Mouse (Mus musculus): ENCODE data around the gene Anks1b. TPM values are rescaled to one million over a fixed set of nuclear protein-coding genes. Genes with fewer than 3 reads are reported as not detected.

Gene Anks1b
- polyA plus RNA-seq, 1 experiment from 2014 or later, result 0.84 TPM

DNA sequence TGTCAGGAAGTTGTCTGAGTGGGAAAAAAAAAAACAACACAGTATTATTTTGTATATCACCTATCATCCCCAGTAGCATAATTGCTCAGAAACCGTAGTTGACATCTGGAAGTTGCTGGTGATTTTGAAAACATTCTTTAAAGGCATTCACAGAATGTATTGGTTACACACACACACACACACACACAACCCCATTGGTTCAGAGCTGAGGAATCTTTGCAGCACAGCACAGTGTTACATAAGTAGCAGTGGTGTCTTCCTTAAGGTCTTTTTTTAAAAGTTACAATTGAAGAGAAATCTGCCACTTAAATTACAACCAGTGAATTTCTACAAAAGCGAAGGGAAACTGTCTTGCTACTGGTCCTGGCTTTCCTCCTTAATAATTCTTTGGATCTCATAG is 969.1 kb downstream of the Anks1b start:
- no peak overlapping the region for H3K27ac ChIP-seq (ENCODE audit: low read depth, low read length)
- WGBS (ENCODE audit: insufficient replicate concordance), result 75% methylated on average over 2 of the region's 2 CpGs
- no peaks in the 10 kb centered on the region for H3K36me3 ChIP-seq (ENCODE audit: control insufficient read depth, insufficient read depth, low read length)
- no peaks in the 10 kb centered on the region for H3K9me3 ChIP-seq (replicated peaks; ENCODE audit: control insufficient read depth, low read length)
- no peaks in the 10 kb centered on the region for H3K27me3 ChIP-seq (ENCODE audit: control insufficient read depth, insufficient read depth, low read length)
- no peak overlapping the region for H3K9ac ChIP-seq (ENCODE audit: low read depth, low read length)
- no peak for ATAC-seq (replicated peaks; ENCODE audit: insufficient number of reproducible peaks, low FRiP score, low TSS enrichment)
- H3K4me1 ChIP-seq (ENCODE audit: control insufficient read depth, insufficient read depth, low read length), result no peaks in the 10 kb centered on the region
- H3K4me3 ChIP-seq (ENCODE audit: low read depth, low read length), result no peak overlapping the region
- H3K4me2 ChIP-seq, result no peak overlapping the region

DNA sequence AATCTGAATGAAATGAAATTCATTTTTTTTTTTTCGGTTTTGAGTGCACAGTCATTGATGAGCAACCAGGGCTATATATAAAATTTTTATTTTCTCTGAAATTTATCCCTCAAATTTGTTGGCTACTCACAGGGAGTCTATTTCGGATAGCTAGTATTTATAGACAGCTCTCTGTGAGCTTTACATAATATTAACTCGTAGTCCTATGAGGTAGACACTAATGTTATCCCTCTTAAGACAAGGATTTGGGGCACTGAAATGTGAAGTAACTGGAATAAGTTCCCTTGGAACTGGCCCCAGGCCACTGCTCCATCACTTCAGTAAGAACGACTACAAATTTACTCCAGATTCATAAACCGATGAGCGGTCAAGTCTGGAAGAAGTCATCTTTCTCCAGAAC is 977.8 kb downstream of the Anks1b start:
- no peaks in the 10 kb centered on the region for H3K9me3 ChIP-seq (replicated peaks; ENCODE audit: control insufficient read depth, low read length)
- H3K36me3 ChIP-seq (ENCODE audit: control insufficient read depth, insufficient read depth, low read length), result no peaks in the 10 kb centered on the region
- 84% methylated on average over 6 of the region's 6 CpGs for WGBS (ENCODE audit: insufficient replicate concordance)
- no peak overlapping the region for H3K9ac ChIP-seq (ENCODE audit: low read depth, low read length)
- no peaks in the 10 kb centered on the region for H3K27me3 ChIP-seq (ENCODE audit: control insufficient read depth, insufficient read depth, low read length)
- no peak for ATAC-seq (replicated peaks; ENCODE audit: insufficient number of reproducible peaks, low FRiP score, low TSS enrichment)
- H3K4me3 ChIP-seq (ENCODE audit: low read depth, low read length), result no peak overlapping the region
- H3K4me2 ChIP-seq, result no peak overlapping the region
- H3K4me1 ChIP-seq (ENCODE audit: control insufficient read depth, insufficient read depth, low read length), result no peaks in the 10 kb centered on the region
- H3K27ac ChIP-seq (ENCODE audit: low read depth, low read length), result no peak overlapping the region

- H3K27me3 ChIP-seq (ENCODE audit: control insufficient read depth, insufficient read depth, low read length), result no peaks in the 10 kb centered on the region
- H3K4me1 ChIP-seq (ENCODE audit: control insufficient read depth, insufficient read depth, low read length), result no peaks in the 10 kb centered on the region
- no peak overlapping the region for H3K9ac ChIP-seq (ENCODE audit: low read depth, low read length)
- H3K4me3 ChIP-seq (ENCODE audit: low read depth, low read length), result no peak overlapping the region
- whole genome bisulfite sequencing (ENCODE audit: insufficient replicate concordance), result 77% methylated on average over 11 of the region's 11 CpGs
- H3K36me3 ChIP-seq (ENCODE audit: control insufficient read depth, insufficient read depth, low read length), result no peaks in the 10 kb centered on the region
- H3K27ac ChIP-seq (ENCODE audit: low read depth, low read length), result no peak overlapping the region
- H3K4me2 ChIP-seq, result no peak overlapping the region
- no peak for ATAC-seq (replicated peaks; ENCODE audit: insufficient number of reproducible peaks, low FRiP score, low TSS enrichment)
- H3K9me3 ChIP-seq (replicated peaks; ENCODE audit: control insufficient read depth, low read length), result no peaks in the 10 kb centered on the region
Observed at GRCm38 (mm10) chr10:90851999-90852398, 978.7 kb downstream of the Anks1b start.

GRCm38 (mm10) chr10:90852432-90852831 is 979.1 kb downstream of the Anks1b start:
- no peak overlapping the region for H3K4me3 ChIP-seq (ENCODE audit: low read depth, low read length)
- no peaks in the 10 kb centered on the region for H3K36me3 ChIP-seq (ENCODE audit: control insufficient read depth, insufficient read depth, low read length)
- no peaks in the 10 kb centered on the region for H3K4me1 ChIP-seq (ENCODE audit: control insufficient read depth, insufficient read depth, low read length)
- H3K9me3 ChIP-seq (replicated peaks; ENCODE audit: control insufficient read depth, low read length), result no peaks in the 10 kb centered on the region
- no peak overlapping the region for H3K9ac ChIP-seq (ENCODE audit: low read depth, low read length)
- 76% methylated on average over 7 of the region's 7 CpGs for WGBS (ENCODE audit: insufficient replicate concordance)
- H3K27ac ChIP-seq (ENCODE audit: low read depth, low read length), result no peak overlapping the region
- no peak overlapping the region for H3K4me2 ChIP-seq
- H3K27me3 ChIP-seq (ENCODE audit: control insufficient read depth, insufficient read depth, low read length), result no peaks in the 10 kb centered on the region
- ATAC-seq (replicated peaks; ENCODE audit: insufficient number of reproducible peaks, low FRiP score, low TSS enrichment), result no peak

- Histone ChIP-seq H3K9ac (ENCODE audit: low read depth, low read length) (no peak overlapping the region), H3K27me3 (ENCODE audit: control insufficient read depth, insufficient read depth, low read length) (no peaks in the 10 kb centered on the region), H3K4me3 (ENCODE audit: low read depth, low read length) (no peak overlapping the region), H3K9me3 (replicated peaks; ENCODE audit: control insufficient read depth, low read length) (no peaks in the 10 kb centered on the region), H3K4me1 (ENCODE audit: control insufficient read depth, insufficient read depth, low read length) (no peaks in the 10 kb centered on the region), H3K27ac (ENCODE audit: low read depth, low read length) (no peak overlapping the region), H3K4me2 (no peak overlapping the region), H3K36me3 (ENCODE audit: control insufficient read depth, insufficient read depth, low read length) (no peaks in the 10 kb centered on the region)
- 37% methylated on average over 4 of the region's 4 CpGs for WGBS (ENCODE audit: insufficient replicate concordance)
- ATAC-seq (replicated peaks; ENCODE audit: insufficient number of reproducible peaks, low FRiP score, low TSS enrichment), result no peak
Observed at GRCm38 (mm10) chr10:90856668-90857067, 983.4 kb downstream of the Anks1b start.

DNA sequence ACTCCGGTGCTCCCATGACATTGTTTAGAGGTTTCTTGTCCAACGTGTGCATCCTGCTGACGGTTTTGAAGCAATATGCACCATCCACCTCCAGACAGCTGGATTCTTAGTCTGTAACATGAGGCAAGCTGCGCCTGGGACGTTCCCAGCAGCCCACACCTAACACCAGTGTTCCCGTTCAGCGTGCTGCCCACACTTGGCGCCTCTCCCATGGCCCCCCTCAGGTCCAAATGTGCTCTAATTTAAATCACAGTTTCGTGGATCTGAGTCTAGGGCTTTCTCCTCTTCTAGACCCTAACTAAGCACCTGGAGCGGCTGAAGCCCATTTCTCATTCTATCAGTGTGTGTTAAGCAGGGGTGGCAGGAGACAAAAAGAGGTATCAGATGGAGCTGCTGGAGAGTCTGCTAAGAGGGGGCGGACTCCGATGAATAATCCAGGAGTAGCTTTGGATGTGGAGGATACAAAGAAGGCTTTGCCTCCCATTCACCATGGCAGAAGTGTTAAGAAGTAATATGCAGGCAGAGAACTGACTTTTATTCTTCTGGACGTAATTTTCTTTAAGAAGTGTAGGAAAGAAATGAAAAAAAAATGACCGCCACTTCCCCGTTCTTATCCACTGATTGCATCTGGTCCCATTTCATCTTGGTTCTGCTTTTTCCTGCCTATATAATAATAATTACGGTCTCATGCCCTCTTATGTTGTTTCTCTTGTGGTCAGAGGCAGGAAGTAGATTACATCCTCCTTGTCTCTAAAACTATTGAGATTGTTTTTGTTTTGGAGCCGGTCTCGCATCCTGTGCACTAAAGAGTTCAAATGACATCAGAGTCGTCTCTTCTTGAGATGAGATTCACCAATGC is 986.6 kb downstream of the Anks1b start:
- H3K9ac ChIP-seq (ENCODE audit: low read depth, low read length), result no peak overlapping the region
- H3K36me3 ChIP-seq (ENCODE audit: control insufficient read depth, insufficient read depth, low read length), result no peaks in the 10 kb centered on the region
- no peaks in the 10 kb centered on the region for H3K27me3 ChIP-seq (ENCODE audit: control insufficient read depth, insufficient read depth, low read length)
- no peak for ATAC-seq (replicated peaks; ENCODE audit: insufficient number of reproducible peaks, low FRiP score, low TSS enrichment)
- no peak overlapping the region for H3K4me2 ChIP-seq
- H3K9me3 ChIP-seq (replicated peaks; ENCODE audit: control insufficient read depth, low read length), result no peaks in the 10 kb centered on the region
- no peak overlapping the region for H3K4me3 ChIP-seq (ENCODE audit: low read depth, low read length)
- WGBS (ENCODE audit: insufficient replicate concordance), result 76% methylated on average over 19 of the region's 19 CpGs
- H3K27ac ChIP-seq (ENCODE audit: low read depth, low read length), result no peak overlapping the region
- H3K4me1 ChIP-seq (ENCODE audit: control insufficient read depth, insufficient read depth, low read length), result no peaks in the 10 kb centered on the region

DNA sequence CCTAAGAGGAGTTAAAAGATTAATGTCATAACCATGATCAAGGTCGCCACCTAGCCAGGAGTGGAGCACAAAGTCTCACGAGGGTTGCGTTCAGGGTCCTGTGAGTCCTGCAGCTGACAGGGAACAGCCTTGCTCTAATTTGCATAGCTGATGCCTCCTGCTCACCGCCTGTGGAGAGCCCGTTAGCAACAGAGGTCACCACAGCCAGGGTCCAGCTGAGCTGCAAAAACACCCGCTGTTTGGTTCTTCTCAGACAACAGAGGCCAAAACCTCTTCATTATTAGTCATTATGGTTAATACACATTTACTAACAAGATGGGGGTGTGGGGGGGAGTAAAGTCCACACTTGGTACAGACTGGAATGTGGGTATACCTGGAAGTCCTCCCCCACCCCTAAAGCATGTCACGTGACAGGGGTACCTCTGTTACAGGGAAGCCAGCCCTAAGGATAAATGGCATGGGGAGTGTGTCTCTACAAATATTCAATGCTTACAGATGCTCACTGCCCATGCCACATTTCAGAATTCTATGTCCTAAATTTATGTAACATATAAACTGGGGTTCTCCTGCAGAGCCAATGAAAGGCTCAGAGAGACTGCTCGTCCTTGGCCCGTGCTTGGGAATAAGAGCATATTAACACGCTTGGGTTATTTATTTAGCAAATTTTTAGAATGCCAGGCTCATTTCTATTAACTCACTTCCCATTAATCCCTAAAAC is 990.7 kb downstream of the Anks1b start:
- Histone ChIP-seq H3K9ac (ENCODE audit: low read depth, low read length) (no peak overlapping the region), H3K27ac (ENCODE audit: low read depth, low read length) (no peak overlapping the region), H3K36me3 (ENCODE audit: control insufficient read depth, insufficient read depth, low read length) (no peaks in the 10 kb centered on the region), H3K4me3 (ENCODE audit: low read depth, low read length) (no peak overlapping the region), H3K9me3 (replicated peaks; ENCODE audit: control insufficient read depth, low read length) (no peaks in the 10 kb centered on the region), H3K27me3 (ENCODE audit: control insufficient read depth, insufficient read depth, low read length) (peaks cover 8% of the 10 kb centered on the region; the same call in 1 of the 2 replicates), H3K4me2 (no peak overlapping the region), H3K4me1 (ENCODE audit: control insufficient read depth, insufficient read depth, low read length) (no peaks in the 10 kb centered on the region)
- no peak for ATAC-seq (replicated peaks; ENCODE audit: insufficient number of reproducible peaks, low FRiP score, low TSS enrichment)
- WGBS (ENCODE audit: insufficient replicate concordance), result 10% methylated on average over 10 of the region's 10 CpGs

DNA sequence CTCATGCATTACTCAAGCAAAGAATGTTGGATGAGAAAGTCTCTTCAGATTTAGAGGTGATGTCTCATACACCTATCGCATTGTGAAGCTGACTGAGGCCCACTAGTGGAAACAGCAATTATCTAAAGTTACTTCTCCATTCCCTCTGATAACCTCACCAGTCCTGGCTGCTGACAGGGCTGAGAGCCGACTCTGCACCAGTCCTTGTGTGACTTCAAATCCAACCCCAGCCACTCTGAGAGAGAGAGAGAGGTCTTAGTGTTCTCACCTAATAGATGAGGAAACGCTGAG is 991.2 kb downstream of the Anks1b start:
- Histone ChIP-seq H3K27ac (ENCODE audit: low read depth, low read length) (no peak overlapping the region), H3K4me1 (ENCODE audit: control insufficient read depth, insufficient read depth, low read length) (no peaks in the 10 kb centered on the region), H3K4me3 (ENCODE audit: low read depth, low read length) (no peak overlapping the region), H3K9me3 (replicated peaks; ENCODE audit: control insufficient read depth, low read length) (no peaks in the 10 kb centered on the region), H3K36me3 (ENCODE audit: control insufficient read depth, insufficient read depth, low read length) (no peaks in the 10 kb centered on the region), H3K9ac (ENCODE audit: low read depth, low read length) (no peak overlapping the region), H3K4me2 (no peak overlapping the region), H3K27me3 (ENCODE audit: control insufficient read depth, insufficient read depth, low read length) (peaks cover 8% of the 10 kb centered on the region; the same call in 1 of the 2 replicates)
- ATAC-seq (replicated peaks; ENCODE audit: insufficient number of reproducible peaks, low FRiP score, low TSS enrichment), result no peak
- 15% methylated on average over 3 of the region's 3 CpGs for WGBS (ENCODE audit: insufficient replicate concordance)

GRCm38 (mm10) chr10:90873204-90873603 is 999.9 kb downstream of the Anks1b start:
- Histone ChIP-seq H3K27me3 (ENCODE audit: control insufficient read depth, insufficient read depth, low read length) (no peaks in the 10 kb centered on the region), H3K27ac (ENCODE audit: low read depth, low read length) (no peak overlapping the region), H3K4me3 (ENCODE audit: low read depth, low read length) (no peak overlapping the region), H3K4me1 (ENCODE audit: control insufficient read depth, insufficient read depth, low read length) (no peaks in the 10 kb centered on the region), H3K9me3 (replicated peaks; ENCODE audit: control insufficient read depth, low read length) (no peaks in the 10 kb centered on the region), H3K9ac (ENCODE audit: low read depth, low read length) (no peak overlapping the region), H3K36me3 (ENCODE audit: control insufficient read depth, insufficient read depth, low read length) (no peaks in the 10 kb centered on the region), H3K4me2 (no peak overlapping the region)
- WGBS (ENCODE audit: insufficient replicate concordance), result 82% methylated on average over 5 of the region's 5 CpGs
- no peak for ATAC-seq (replicated peaks; ENCODE audit: insufficient number of reproducible peaks, low FRiP score, low TSS enrichment)
